Mouse (Mus musculus) CH12.LX (cell line): ENCODE results near the gene Cldn16. TPM values are rescaled to one million over a fixed set of nuclear protein-coding genes. Genes with fewer than 3 reads are reported as not detected.
"Not testable (repeated sequence)": the region's sequence is repeated elsewhere in the genome, so short reads cannot be mapped to it uniquely, and the experiment has no call there.

Experiments used
- DNase-seq: peaks from one replicate; pipeline ENCODE4 v3.0.0-alpha.2; 2013; ENCODE audit errors: extremely low read depth
- H3K27ac ChIP-seq: 2 replicates; pipeline ENCODE4 v1.5.1; 2012; ENCODE audit warnings: low read depth, mild to moderate bottlenecking, control low read depth, moderate library complexity; ENCODE audit not compliant: insufficient read depth
- H3K27me3 ChIP-seq: replicated peaks from 2 replicates; pipeline ENCODE3; 2012; ENCODE audit warnings: inconsistent platforms
- H3K36me3 ChIP-seq, 2 experiments: replicated peaks in 1 of 2; 2 replicates each; pipeline versions ENCODE3 to v1.6.1; 2012; ENCODE audit warnings: inconsistent platforms in 1 of 2, low read length in 1 of 2, mild to moderate bottlenecking in 1 of 2, mixed read lengths in 1 of 2, moderate library complexity in 1 of 2; ENCODE audit not compliant: control insufficient read depth in 1 of 2, insufficient read depth in 1 of 2
- H3K4me1 ChIP-seq, 2 experiments: 2 replicates each; pipeline ENCODE4 v1.6.1; 2012; ENCODE audit warnings: inconsistent platforms in 1 of 2, moderate library complexity in 1 of 2; ENCODE audit not compliant: insufficient read depth in 2 of 2, control insufficient read depth in 1 of 2
- H3K4me2 ChIP-seq: 2 replicates; pipeline ENCODE4 v1.6.1; 2012; ENCODE audit warnings: low read depth, mild to moderate bottlenecking, control low read depth; ENCODE audit not compliant: poor library complexity, insufficient read depth, severe bottlenecking
- H3K4me3 ChIP-seq, 3 experiments: fragments of 150-350 bp in 1 of 3; sonication (generic) in 1 of 3; replicated peaks in 1 of 3; 2 replicates each; pipeline versions ENCODE3 to v1.5.1; 2011 to 2012; ENCODE audit warnings: low read depth in 2 of 3, low read length in 2 of 3, mild to moderate bottlenecking in 2 of 3, moderate library complexity in 2 of 3, control low read depth in 1 of 3, improper control_type of control experiment in 1 of 3, inconsistent platforms in 1 of 3, mixed read lengths in 1 of 3; ENCODE audit not compliant: poor library complexity in 1 of 3
- H3K79me2 ChIP-seq: replicated peaks from 2 replicates; pipeline ENCODE4 v1.6.1; 2012; ENCODE audit warnings: mild to moderate bottlenecking, moderate library complexity; ENCODE audit not compliant: control insufficient read depth, poor library complexity, insufficient read depth, severe bottlenecking; ENCODE audit errors: extremely low read depth
- H3K9ac ChIP-seq: 2 replicates; pipeline ENCODE4 v1.6.1; 2012; ENCODE audit warnings: low read depth, mild to moderate bottlenecking, control low read depth, moderate library complexity; ENCODE audit not compliant: insufficient read depth
- H3K9me3 ChIP-seq: replicated peaks from 2 replicates; pipeline ENCODE3; 2012; ENCODE audit warnings: low read length, inconsistent platforms, mixed read lengths
- BHLHE40 ChIP-seq: IDR thresholded peaks from 2 replicates; pipeline ENCODE4 v1.6.1; 2011; ENCODE audit warnings: mild to moderate bottlenecking, low read depth, low read length, improper control_type of control experiment
- CTCF ChIP-seq, 2 experiments: IDR thresholded peaks in 1 of 2; conservative IDR thresholded peaks in 1 of 2; 2 replicates each; pipeline ENCODE4 v1.5.1; 2011 to 2012; ENCODE audit warnings: low read depth in 2 of 2, low read length in 2 of 2, improper control_type of control experiment in 1 of 2, inconsistent platforms in 1 of 2, mild to moderate bottlenecking in 1 of 2, moderate library complexity in 1 of 2
- ELF1 ChIP-seq: IDR thresholded peaks from 2 replicates; pipeline ENCODE4 v1.6.1; 2014; ENCODE audit warnings: low read depth, mild to moderate bottlenecking, inconsistent platforms, low read length, improper control_type of control experiment
- HCFC1 ChIP-seq: IDR thresholded peaks from 2 replicates; pipeline ENCODE4 v1.6.1; 2012; ENCODE audit warnings: low read depth, mild to moderate bottlenecking, inconsistent platforms, low read length, improper control_type of control experiment
- IRF4 ChIP-seq: IDR thresholded peaks from 2 replicates; pipeline ENCODE4 v1.6.1; 2014; ENCODE audit warnings: low read depth, mild to moderate bottlenecking, inconsistent platforms, low read length, improper control_type of control experiment
- KAT2A ChIP-seq: IDR thresholded peaks from 2 replicates; pipeline ENCODE4 v1.6.1; 2012; ENCODE audit warnings: low read length, improper control_type of control experiment, inconsistent platforms; ENCODE audit not compliant: insufficient replicate concordance
- MAFK ChIP-seq: IDR thresholded peaks from 2 replicates; pipeline ENCODE4 v1.6.1; 2011; ENCODE audit warnings: low read length, improper control_type of control experiment; ENCODE audit not compliant: insufficient replicate concordance
- MAX ChIP-seq: IDR thresholded peaks from 2 replicates; pipeline ENCODE4 v1.6.1; 2011; ENCODE audit warnings: low read length, improper control_type of control experiment
- MYC ChIP-seq: IDR thresholded peaks from 2 replicates; pipeline ENCODE4 v1.6.1; 2011; ENCODE audit warnings: low read depth, mild to moderate bottlenecking, improper control_type of control experiment, low read length
- NRF1 ChIP-seq: IDR thresholded peaks from 2 replicates; pipeline ENCODE4 v1.6.1; 2014; ENCODE audit warnings: low read depth, mild to moderate bottlenecking, inconsistent platforms, low read length, improper control_type of control experiment, moderate library complexity
- PAX5 ChIP-seq: IDR thresholded peaks from 2 replicates; pipeline ENCODE4 v1.6.1; 2012; ENCODE audit warnings: low read length, inconsistent platforms, mixed read lengths
- RAD21 ChIP-seq: IDR thresholded peaks from 2 replicates; pipeline ENCODE4 v1.6.1; 2011; ENCODE audit warnings: low read depth, mild to moderate bottlenecking, low read length, improper control_type of control experiment, moderate library complexity
- SMC3 ChIP-seq: IDR thresholded peaks from 2 replicates; pipeline ENCODE4 v1.6.1; 2011; ENCODE audit warnings: low read depth, low read length, improper control_type of control experiment
- ZC3H11A ChIP-seq: IDR thresholded peaks from 2 replicates; pipeline ENCODE4 v1.6.1; 2012; ENCODE audit warnings: low read depth, mild to moderate bottlenecking, inconsistent platforms, low read length, improper control_type of control experiment
- ZKSCAN1 ChIP-seq: IDR thresholded peaks from 2 replicates; pipeline ENCODE4 v1.6.1; 2012; ENCODE audit warnings: low read depth, inconsistent platforms, low read length, improper control_type of control experiment, borderline replicate concordance
- dilution Hi-C: fragments of 300-500 bp; cut with MboI; formaldehyde crosslinking; loops from 2 replicates; pipeline ENCODE4 v1.14.3; 2020; ENCODE audit warnings: low sequenced_read_pairs; ENCODE audit not compliant: extremely low pct_unique_long_range_greater_than_20kb, extremely low pct_ligation_motif_present
- in situ Hi-C: fragments of 300-500 bp; cut with MboI; formaldehyde crosslinking; loops from 3 replicates; pipeline ENCODE4 v1.14.3; 2019; ENCODE audit warnings: low sequenced_read_pairs, low pct_ligation_motif_present, low pct_unique_long_range_greater_than_20kb, mixed read lengths
- polyA plus RNA-seq: library from polyadenylated mRNA; unstranded; fragments of >175 nt; gene quantifications from 2 replicates; pipeline ENCODE4 v1.2.1, GENCODE M21; 2012; ENCODE audit warnings: low read depth; ENCODE audit not compliant: insufficient read length
- total RNA-seq, 2 experiments: library from RNA; depleted of rRNA; stranded (reverse); fragments of 300-350 nt in 1 of 2; fragments of >200 nt in 1 of 2; gene quantifications; 2 replicates each; pipeline ENCODE4 v1.2.3; 2012 to 2014

Cldn16 gene
- total and polyA plus RNA-seq, 3 experiments = not detected

DNA sequence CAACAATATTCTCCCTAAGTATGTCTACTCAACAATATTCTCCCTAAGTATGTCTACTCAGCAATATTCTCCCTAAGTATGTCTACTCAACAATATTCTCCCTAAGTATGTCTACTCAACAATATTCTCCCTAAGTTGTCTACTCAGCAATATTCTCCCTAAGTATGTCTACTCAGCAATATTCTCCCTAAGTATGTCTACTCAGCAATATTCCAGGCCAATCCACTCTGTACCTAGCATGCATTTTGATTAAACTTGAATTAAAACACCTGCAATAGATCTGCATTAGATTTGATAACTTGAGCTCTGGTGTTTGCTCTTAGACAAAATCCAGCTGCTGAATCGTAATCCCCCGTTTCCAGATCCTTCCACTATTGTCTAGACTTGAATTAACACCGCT is 36.8 kb downstream of the Cldn16 start:
- dilution Hi-C loops = not testable (repeated sequence)

DNA sequence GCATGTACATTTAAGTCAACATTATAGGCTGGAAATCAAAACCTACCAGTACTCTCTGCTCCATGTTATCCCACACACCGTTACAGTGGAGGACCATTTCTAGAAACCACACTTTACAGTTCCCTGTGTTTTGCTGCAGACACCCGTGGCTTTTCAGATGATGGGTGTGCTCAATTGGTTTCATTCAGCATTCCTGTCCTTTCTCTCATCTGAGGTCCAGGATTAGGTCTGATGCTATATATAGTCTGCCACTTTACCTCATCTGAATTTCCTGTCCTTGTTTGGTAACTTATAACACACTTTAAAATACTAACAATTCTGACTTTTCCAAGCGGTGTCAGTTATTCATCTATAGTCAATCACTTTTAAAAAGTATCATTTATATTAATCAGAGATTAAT is 37.8 kb downstream of the Cldn16 start:
- TF ChIP-seq MAFK (0 out of 2 replicates have a peak, but pooled peaks have one; percentile 5), ZC3H11A (no peak)
- TF ChIP-seq, all 38 proteins: peak for 1
- H3K4me2 ChIP-seq = no peak overlapping the region
- H3K27me3 ChIP-seq = no peaks in the 10 kb centered on the region
- no peaks in the 10 kb centered on the region for H3K4me1 ChIP-seq
- no peaks in the 10 kb centered on the region for H3K79me2 ChIP-seq
- no peaks in the 10 kb centered on the region for H3K36me3 ChIP-seq
- H3K4me3 ChIP-seq = no peak overlapping the region
- H3K9me3 ChIP-seq = no peaks in the 10 kb centered on the region
- in situ Hi-C loops (loop anchor here (10.0 to 25.0 kb wide), 2 partner anchors 266 to 538 kb away; no protein-coding TSS in a partner anchor), dilution Hi-C loops (no loop called here)
- H3K9ac ChIP-seq = no peak overlapping the region
- no peak for DNase-seq
- H3K27ac ChIP-seq = no peak overlapping the region

More for the DNA sequence above, 36.8 kb downstream of the Cldn16 start:
- H3K4me2 ChIP-seq, H3K9me3 ChIP-seq, H3K36me3 ChIP-seq, H3K9ac ChIP-seq, H3K79me2 ChIP-seq, H3K27me3 ChIP-seq, DNase-seq, H3K4me1 ChIP-seq, H3K27ac ChIP-seq, H3K4me3 ChIP-seq: not testable (repeated sequence)
- TF ChIP-seq MAFK = peak; percentile 80
- in situ Hi-C loops = loop anchor here (10.0 to 25.0 kb wide), 2 partner anchors 265 to 537 kb away; no protein-coding TSS in a partner anchor

- Histone ChIP-seq H3K4me1 (no peaks in the 10 kb centered on the region), H3K4me3 (no peak overlapping the region), H3K27ac (no peak overlapping the region), H3K36me3 (no peaks in the 10 kb centered on the region), H3K79me2 (no peaks in the 10 kb centered on the region), H3K9me3 (no peaks in the 10 kb centered on the region), H3K4me2 (no peak overlapping the region), H3K9ac (no peak overlapping the region), H3K27me3 (no peaks in the 10 kb centered on the region)
- DNase-seq = no peak
- dilution Hi-C loops (no loop called here), in situ Hi-C loops (loop anchor here (10.0 to 25.0 kb wide), 2 partner anchors 270 to 543 kb away; no protein-coding TSS in a partner anchor)
- TF ChIP-seq ZKSCAN1 (no peak), MYC (no peak), PAX5 (no peak), BHLHE40 (no peak)
Observed at GRCm38 (mm10) chr16:26504961-26505360, 42.0 kb downstream of the Cldn16 start.

- Histone ChIP-seq H3K36me3 (no peaks in the 10 kb centered on the region), H3K9ac (no peak overlapping the region), H3K4me1 (no peaks in the 10 kb centered on the region; a peak in 1 of 4 replicates), H3K27me3 (no peaks in the 10 kb centered on the region), H3K27ac (no peak overlapping the region), H3K79me2 (no peaks in the 10 kb centered on the region), H3K4me2 (no peak overlapping the region), H3K9me3 (no peaks in the 10 kb centered on the region), H3K4me3 (no peak overlapping the region)
- dilution Hi-C loops (no loop called here), in situ Hi-C loops (loop anchor here (25.0 kb wide), 1 partner anchor 557 kb away; no protein-coding TSS in a partner anchor)
- peak; percentile 70 for DNase-seq
- TF ChIP-seq SMC3 (peak; percentile 95), MAX (0 out of 2 replicates have a peak, but pooled peaks have one; percentile 31), HCFC1 (no peak), NRF1 (no peak), MYC (0 out of 2 replicates have a peak, but pooled peaks have one; percentile 18), CTCF (conservative IDR thresholded peaks at IDR 0.05 in 1 of 2, IDR thresholded peaks at IDR 0.05 in 1 of 2; ENCODE audit: low read depth in 2 of 2, low read length in 2 of 2) (peak; percentile 67 to 94), ELF1 (no peak), KAT2A (no peak), IRF4 (0 out of 2 replicates have a peak, but pooled peaks have one; percentile 13), RAD21 (peak; percentile 85), ZC3H11A (peak; percentile 63)
Observed at GRCm38 (mm10) chr16:26519596-26519995, 56.7 kb downstream of the Cldn16 start.
